Mouse (Mus musculus) erythroblast, adult 5-6 weeks (primary cell): ENCODE measurements around the gene Ppp2r5b. TPM values are rescaled to one million over a fixed set of nuclear protein-coding genes. Genes with fewer than 3 reads are reported as not detected.

Source experiments
- total RNA-seq, 2 experiments: library from RNA; stranded (forward) in 1 of 2; stranded (reverse) in 1 of 2; fragments of 150-400 nt in 1 of 2; fragments of 200-764, 138-1000 nt in 1 of 2; gene quantifications; 2 replicates each; pipeline versions ENCODE4 v1.2.3 to v1.2.4; 2015 to 2017; ENCODE audit warnings: low replicate concordance in 2 of 2

Ppp2r5b gene
- total RNA-seq, 2 experiments from 2014 or later: 45.5 to 117 TPM

Other genes with a start within 250 kb of the Ppp2r5b start
- not detected in 2 replicates for gene Slc22a20, start 249.7 kb downstream of the Ppp2r5b start, total RNA-seq (2015; ENCODE audit: low replicate concordance)
- not detected in 2 replicates for gene Slc22a20, start 249.7 kb downstream of the Ppp2r5b start, total RNA-seq (2017; ENCODE audit: low replicate concordance)
- gene Capn1, start 220.0 kb downstream of the Ppp2r5b start, total RNA-seq (2015; ENCODE audit: low replicate concordance): 18.1 and 23.8 TPM in 2 replicates
- 34.8 and 43.7 TPM in 2 replicates for gene Capn1, start 220.0 kb downstream of the Ppp2r5b start, total RNA-seq (2017; ENCODE audit: low replicate concordance)
- 35.5 and 43.0 TPM in 2 replicates for gene Syvn1, start 189.3 kb downstream of the Ppp2r5b start, total RNA-seq (2015; ENCODE audit: low replicate concordance)
- gene Syvn1, start 189.3 kb downstream of the Ppp2r5b start, total RNA-seq (2017; ENCODE audit: low replicate concordance): 9.9 and 16.0 TPM in 2 replicates
- gene Mrpl49, start 178.1 kb downstream of the Ppp2r5b start, total RNA-seq (2015; ENCODE audit: low replicate concordance): 10.0 and 15.3 TPM in 2 replicates
- gene Mrpl49, start 178.1 kb downstream of the Ppp2r5b start, total RNA-seq (2017; ENCODE audit: low replicate concordance): 8.1 and 10.2 TPM in 2 replicates
- 503 and 517 TPM in 2 replicates for gene Fau, start 178.0 kb downstream of the Ppp2r5b start, total RNA-seq (2015; ENCODE audit: low replicate concordance)
- 317 and 511 TPM in 2 replicates for gene Fau, start 178.0 kb downstream of the Ppp2r5b start, total RNA-seq (2017; ENCODE audit: low replicate concordance)
- gene Znhit2, start 174.7 kb downstream of the Ppp2r5b start, total RNA-seq (2015; ENCODE audit: low replicate concordance): 1.3 and 2.7 TPM in 2 replicates
- 2.5 and 6.3 TPM in 2 replicates for gene Znhit2, start 174.7 kb downstream of the Ppp2r5b start, total RNA-seq (2017; ENCODE audit: low replicate concordance)
- 1.2 and 2.3 TPM in 2 replicates for gene Tm7sf2, start 167.5 kb downstream of the Ppp2r5b start, total RNA-seq (2015; ENCODE audit: low replicate concordance)
- 0.98 and 4.2 TPM in 2 replicates for gene Tm7sf2, start 167.5 kb downstream of the Ppp2r5b start, total RNA-seq (2017; ENCODE audit: low replicate concordance)
- gene Vps51, start 158.6 kb downstream of the Ppp2r5b start, total RNA-seq (2015; ENCODE audit: low replicate concordance): 16.3 and 21.3 TPM in 2 replicates
- gene Vps51, start 158.6 kb downstream of the Ppp2r5b start, total RNA-seq (2017; ENCODE audit: low replicate concordance): 12.3 and 13.4 TPM in 2 replicates
- not detected in 2 replicates for gene Tmem262, start 155.8 kb downstream of the Ppp2r5b start, total RNA-seq (2015; ENCODE audit: low replicate concordance)
- gene Tmem262, start 155.8 kb downstream of the Ppp2r5b start, total RNA-seq (2017; ENCODE audit: low replicate concordance): not detected in 2 replicates
- not detected in 2 replicates for gene Gm28374, start 153.6 kb downstream of the Ppp2r5b start, total RNA-seq (2015; ENCODE audit: low replicate concordance)
- not detected in 2 replicates for gene Gm28374, start 153.6 kb downstream of the Ppp2r5b start, total RNA-seq (2017; ENCODE audit: low replicate concordance)
- gene Zfpl1, start 150.9 kb downstream of the Ppp2r5b start, total RNA-seq (2015; ENCODE audit: low replicate concordance): 0.77 and 3.8 TPM in 2 replicates
- 5.0 and 7.8 TPM in 2 replicates for gene Zfpl1, start 150.9 kb downstream of the Ppp2r5b start, total RNA-seq (2017; ENCODE audit: low replicate concordance)
- gene Cdca5, start 150.9 kb downstream of the Ppp2r5b start, total RNA-seq (2015; ENCODE audit: low replicate concordance): 10.2 and 21.3 TPM in 2 replicates
- 8.1 and 11.6 TPM in 2 replicates for gene Cdca5, start 150.9 kb downstream of the Ppp2r5b start, total RNA-seq (2017; ENCODE audit: low replicate concordance)
- gene AC131692.1, start 141.5 kb downstream of the Ppp2r5b start, total RNA-seq (2015; ENCODE audit: low replicate concordance): not detected in 2 replicates
- 2.6 and 3.2 TPM in 2 replicates for gene AC131692.1, start 141.5 kb downstream of the Ppp2r5b start, total RNA-seq (2017; ENCODE audit: low replicate concordance)
- 0.58 and 1.0 TPM in 2 replicates for gene Naaladl1, start 130.1 kb downstream of the Ppp2r5b start, total RNA-seq (2015; ENCODE audit: low replicate concordance)
- gene Naaladl1, start 130.1 kb downstream of the Ppp2r5b start, total RNA-seq (2017; ENCODE audit: low replicate concordance): 0.26 TPM in 1 of 2 replicates, not detected in the other
- gene Sac3d1, start 117.2 kb downstream of the Ppp2r5b start, total RNA-seq (2015; ENCODE audit: low replicate concordance): 6.3 and 10.2 TPM in 2 replicates
- gene Sac3d1, start 117.2 kb downstream of the Ppp2r5b start, total RNA-seq (2017; ENCODE audit: low replicate concordance): 3.7 and 6.1 TPM in 2 replicates
- gene Snx15, start 107.6 kb downstream of the Ppp2r5b start, total RNA-seq (2015; ENCODE audit: low replicate concordance): 115 and 175 TPM in 2 replicates
- 111 and 128 TPM in 2 replicates for gene Snx15, start 107.6 kb downstream of the Ppp2r5b start, total RNA-seq (2017; ENCODE audit: low replicate concordance)
- not detected in 2 replicates for gene Batf2, start 94.9 kb downstream of the Ppp2r5b start, total RNA-seq (2015; ENCODE audit: low replicate concordance)
- 2.4 TPM in 1 of 2 replicates, not detected in the other for gene Batf2, start 94.9 kb downstream of the Ppp2r5b start, total RNA-seq (2017; ENCODE audit: low replicate concordance)
- 3.7 and 11.9 TPM in 2 replicates for gene Arl2, start 94.3 kb downstream of the Ppp2r5b start, total RNA-seq (2015; ENCODE audit: low replicate concordance)
- gene Arl2, start 94.3 kb downstream of the Ppp2r5b start, total RNA-seq (2017; ENCODE audit: low replicate concordance): 3.7 and 5.3 TPM in 2 replicates
- not detected in 2 replicates for gene Majin, start 51.5 kb downstream of the Ppp2r5b start, total RNA-seq (2015; ENCODE audit: low replicate concordance)
- not detected in 2 replicates for gene Majin, start 51.5 kb downstream of the Ppp2r5b start, total RNA-seq (2017; ENCODE audit: low replicate concordance)
- not detected in 2 replicates for gene Gpha2, start 9.5 kb downstream of the Ppp2r5b start, total RNA-seq (2015; ENCODE audit: low replicate concordance)
- gene Gpha2, start 9.5 kb downstream of the Ppp2r5b start, total RNA-seq (2017; ENCODE audit: low replicate concordance): not detected in 2 replicates
- 32.4 and 33.4 TPM in 2 replicates for gene Atg2a, start 5.8 kb upstream of the Ppp2r5b start, total RNA-seq (2015; ENCODE audit: low replicate concordance)
- gene Atg2a, start 5.8 kb upstream of the Ppp2r5b start, total RNA-seq (2017; ENCODE audit: low replicate concordance): 32.2 and 39.0 TPM in 2 replicates
- 12.7 and 13.2 TPM in 2 replicates for gene Ehd1, start 40.9 kb upstream of the Ppp2r5b start, total RNA-seq (2015; ENCODE audit: low replicate concordance)
- gene Ehd1, start 40.9 kb upstream of the Ppp2r5b start, total RNA-seq (2017; ENCODE audit: low replicate concordance): 25.8 and 25.9 TPM in 2 replicates
- gene Cdc42bpg, start 70.6 kb upstream of the Ppp2r5b start, total RNA-seq (2015; ENCODE audit: low replicate concordance): 0.21 TPM in 1 of 2 replicates, not detected in the other
- gene Cdc42bpg, start 70.6 kb upstream of the Ppp2r5b start, total RNA-seq (2017; ENCODE audit: low replicate concordance): 0.17 and 0.70 TPM in 2 replicates
- 6.0 and 7.3 TPM in 2 replicates for gene Men1, start 99.1 kb upstream of the Ppp2r5b start, total RNA-seq (2015; ENCODE audit: low replicate concordance)
- 2.5 and 9.6 TPM in 2 replicates for gene Men1, start 99.1 kb upstream of the Ppp2r5b start, total RNA-seq (2017; ENCODE audit: low replicate concordance)
- gene Map4k2, start 105.3 kb upstream of the Ppp2r5b start, total RNA-seq (2015; ENCODE audit: low replicate concordance): 21.5 and 30.0 TPM in 2 replicates
- 14.5 and 21.1 TPM in 2 replicates for gene Map4k2, start 105.3 kb upstream of the Ppp2r5b start, total RNA-seq (2017; ENCODE audit: low replicate concordance)
- gene Sf1, start 127.8 kb upstream of the Ppp2r5b start, total RNA-seq (2015; ENCODE audit: low replicate concordance): 71.3 and 72.7 TPM in 2 replicates
- 42.1 and 81.4 TPM in 2 replicates for gene Sf1, start 127.8 kb upstream of the Ppp2r5b start, total RNA-seq (2017; ENCODE audit: low replicate concordance)
- gene Pygm, start 148.5 kb upstream of the Ppp2r5b start, total RNA-seq (2015; ENCODE audit: low replicate concordance): not detected in 2 replicates
- gene Pygm, start 148.5 kb upstream of the Ppp2r5b start, total RNA-seq (2017; ENCODE audit: low replicate concordance): not detected in 2 replicates
- gene Rasgrp2, start 163.5 kb upstream of the Ppp2r5b start, total RNA-seq (2015; ENCODE audit: low replicate concordance): 55.4 and 90.1 TPM in 2 replicates
- 31.9 and 39.0 TPM in 2 replicates for gene Rasgrp2, start 163.5 kb upstream of the Ppp2r5b start, total RNA-seq (2017; ENCODE audit: low replicate concordance)
- gene Nrxn2, start 182.9 kb upstream of the Ppp2r5b start, total RNA-seq (2015; ENCODE audit: low replicate concordance): not detected in 2 replicates
- not detected in 2 replicates for gene Nrxn2, start 182.9 kb upstream of the Ppp2r5b start, total RNA-seq (2017; ENCODE audit: low replicate concordance)